Mouse (Mus musculus): ENCODE results near the gene Mta1.

DNA sequence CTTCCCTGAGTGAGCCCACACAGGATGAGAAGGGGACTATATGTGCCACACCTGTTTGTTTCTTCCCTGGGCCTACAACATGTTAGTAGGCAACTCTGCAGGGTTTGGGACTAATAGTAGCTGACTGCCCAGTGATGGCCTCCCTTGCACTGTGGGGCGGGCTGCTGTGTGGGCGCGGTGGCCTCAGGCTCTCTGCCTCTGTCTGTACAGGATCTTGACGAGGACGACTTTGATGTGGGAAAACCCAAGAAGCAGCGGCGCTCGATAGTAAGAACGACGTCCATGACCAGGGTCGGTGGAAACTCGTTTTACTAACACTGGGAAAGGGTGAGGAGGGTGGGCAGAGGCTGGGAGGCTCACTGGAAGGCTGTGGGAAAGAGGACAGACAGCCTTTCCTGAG is 47.4 kb upstream of the Mta1 start:
- no peak for TF ChIP-seq FOSL1 (IDR thresholded peaks at IDR 0.05; ENCODE audit: insufficient read depth, low read length, poor library complexity, severe bottlenecking)
- TF ChIP-seq CTCF (IDR thresholded peaks at IDR 0.05; ENCODE audit: control insufficient read depth, insufficient read depth, insufficient read length), result no peak
- no peak for TF ChIP-seq USF1 (IDR thresholded peaks at IDR 0.05; ENCODE audit: low read depth)
- no peak for TF ChIP-seq CEBPB (IDR thresholded peaks at IDR 0.05; ENCODE audit: low read depth)
- TF ChIP-seq MAX (IDR thresholded peaks at IDR 0.05), result no peak
- TF ChIP-seq MYOD1 (IDR thresholded peaks at IDR 0.05; ENCODE audit: control insufficient read depth, insufficient read length, low read depth), result no peak
